Mouse (Mus musculus) olfactory bulb, adult 2 months (tissue): ENCODE data around the gene Clec16a.

Experiments
- CTCF ChIP-seq: fragments of 200-500 bp; IDR thresholded peaks from 2 replicates; pipeline ENCODE4 v1.5.1; 2012; ENCODE audit warnings: low read depth, mild to moderate bottlenecking, low read length, moderate library complexity; ENCODE audit not compliant: insufficient read depth
- POLR2A ChIP-seq: fragments of 200-500 bp; IDR thresholded peaks from 2 replicates; pipeline ENCODE4 v1.6.1; 2012; ENCODE audit warnings: mild to moderate bottlenecking, low read depth, low read length, moderate library complexity; ENCODE audit not compliant: insufficient read depth

DNA sequence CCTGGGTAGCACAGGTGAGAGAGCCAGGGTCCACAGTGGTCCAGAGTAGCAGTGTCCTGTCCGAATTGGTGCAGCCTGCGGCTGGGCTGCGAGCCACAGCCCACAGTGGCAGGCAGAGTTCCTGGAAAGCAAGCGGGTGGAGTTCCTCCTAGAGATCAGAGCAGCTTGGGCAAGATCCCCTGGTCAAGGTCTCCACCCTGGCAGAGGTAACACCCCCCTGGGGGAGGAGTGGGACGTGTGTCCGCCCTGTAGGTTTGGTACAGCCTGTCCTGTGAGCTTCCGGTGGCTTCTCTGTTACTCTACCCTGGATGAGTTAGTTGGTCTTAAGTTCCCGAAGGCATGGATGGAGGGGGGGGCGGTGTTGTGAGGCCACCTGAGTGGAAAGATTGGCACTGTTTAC is 223.7 kb downstream of the Clec16a start:
- no peak for TF ChIP-seq CTCF
- TF ChIP-seq POLR2A: no peak
